Mouse (Mus musculus): ENCODE data around the gene Atp6v0d1. TPM values are rescaled to one million over a fixed set of nuclear protein-coding genes. Genes with fewer than 3 reads are reported as not detected.

The Atp6v0d1 gene
- total and polyA plus RNA-seq, 3 experiments, result 48.8 to 53.6 (median 51.0) TPM

DNA sequence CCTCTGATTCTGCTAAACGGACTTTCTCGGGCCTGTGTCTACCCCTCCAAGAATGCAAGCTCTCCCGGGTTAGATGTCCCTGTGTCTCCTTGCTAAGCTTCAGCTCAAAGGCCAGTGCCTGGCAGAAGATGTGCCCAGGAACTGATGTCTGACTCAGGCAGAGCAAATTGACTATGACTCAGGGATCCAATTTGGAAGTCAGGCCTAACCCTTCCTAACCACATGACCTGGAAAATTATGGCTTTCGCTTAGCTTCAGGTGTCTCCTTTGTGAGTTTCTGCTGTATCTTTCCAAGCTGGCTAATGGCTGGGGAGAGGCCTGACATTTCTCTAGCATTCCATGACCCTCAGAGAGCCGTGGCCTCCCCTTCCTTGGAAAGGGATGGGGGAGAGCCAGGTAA lies 35.5 kb upstream of the Atp6v0d1 start:
- no peak for DNase-seq (ENCODE audit: extremely low read depth)
- in situ Hi-C loops (cut with MboI; ENCODE audit: low pct_ligation_motif_present, low pct_unique_long_range_greater_than_20kb, low sequenced_read_pairs) (no loop called here), dilution Hi-C loops (cut with MboI; ENCODE audit: extremely low pct_ligation_motif_present, extremely low pct_unique_long_range_greater_than_20kb, low sequenced_read_pairs) (no loop called here)
- H3K4me3 ChIP-seq (replicated peaks in 1 of 3; ENCODE audit: low read depth in 2 of 3, low read length in 2 of 3, poor library complexity in 1 of 3), result no peak overlapping the region
- H3K36me3 ChIP-seq (replicated peaks in 1 of 2; ENCODE audit: control insufficient read depth in 1 of 2, insufficient read depth in 1 of 2, low read length in 1 of 2), result no peaks in the 10 kb centered on the region
- no peak overlapping the region for H3K4me2 ChIP-seq (ENCODE audit: insufficient read depth, low read depth, poor library complexity, severe bottlenecking)
- TF ChIP-seq RCOR1 (conservative IDR thresholded peaks at IDR 0.05; ENCODE audit: low read depth, low read length), result no peak
- no peak for TF ChIP-seq USF2 (conservative IDR thresholded peaks at IDR 0.05; ENCODE audit: low read depth, low read length)
- no peak for TF ChIP-seq NELFE (IDR thresholded peaks at IDR 0.05; ENCODE audit: low read depth, low read length)
- no peak for TF ChIP-seq POLR2A (IDR thresholded peaks at IDR 0.05; ENCODE audit: low read depth, low read length)
- no peak for TF ChIP-seq MAZ (IDR thresholded peaks at IDR 0.05; ENCODE audit: low read depth, low read length)
- no peak for TF ChIP-seq CTCF (conservative IDR thresholded peaks at IDR 0.05 in 1 of 2, IDR thresholded peaks at IDR 0.05 in 1 of 2; ENCODE audit: low read depth in 2 of 2, low read length in 2 of 2)
- TF ChIP-seq ETS1 (conservative IDR thresholded peaks at IDR 0.05; ENCODE audit: low read depth, low read length), result no peak
- TF ChIP-seq MXI1 (IDR thresholded peaks at IDR 0.05; ENCODE audit: low read depth, low read length), result no peak
- no peak for TF ChIP-seq KAT2A (IDR thresholded peaks at IDR 0.05; ENCODE audit: insufficient replicate concordance, low read length)
- no peak for TF ChIP-seq JUND (conservative IDR thresholded peaks at IDR 0.05; ENCODE audit: low read depth, low read length)
- no peak for TF ChIP-seq CHD2 (IDR thresholded peaks at IDR 0.05; ENCODE audit: low read length)
- TF ChIP-seq TCF12 (IDR thresholded peaks at IDR 0.05; ENCODE audit: low read depth, low read length), result no peak
- no peak for TF ChIP-seq EP300 (IDR thresholded peaks at IDR 0.05; ENCODE audit: low read length)
- TF ChIP-seq SIN3A (IDR thresholded peaks at IDR 0.05; ENCODE audit: low read length), result no peak
- H3K27ac ChIP-seq (ENCODE audit: insufficient read depth, low read depth), result no peak overlapping the region
- H3K27me3 ChIP-seq (replicated peaks), result peaks cover 5% of the 10 kb centered on the region
- H3K4me1 ChIP-seq (ENCODE audit: control insufficient read depth in 1 of 2, insufficient read depth in 2 of 2), result peaks cover 0 to 21% of the 10 kb centered on the region in 2 experiments; a peak in 2 of 4 replicates
- no peak overlapping the region for H3K9ac ChIP-seq (ENCODE audit: insufficient read depth, low read depth)
- H3K79me2 ChIP-seq (replicated peaks; ENCODE audit: control insufficient read depth, extremely low read depth, insufficient read depth, poor library complexity, severe bottlenecking), result no peaks in the 10 kb centered on the region
- H3K9me3 ChIP-seq (replicated peaks; ENCODE audit: low read length), result no peaks in the 10 kb centered on the region

DNA sequence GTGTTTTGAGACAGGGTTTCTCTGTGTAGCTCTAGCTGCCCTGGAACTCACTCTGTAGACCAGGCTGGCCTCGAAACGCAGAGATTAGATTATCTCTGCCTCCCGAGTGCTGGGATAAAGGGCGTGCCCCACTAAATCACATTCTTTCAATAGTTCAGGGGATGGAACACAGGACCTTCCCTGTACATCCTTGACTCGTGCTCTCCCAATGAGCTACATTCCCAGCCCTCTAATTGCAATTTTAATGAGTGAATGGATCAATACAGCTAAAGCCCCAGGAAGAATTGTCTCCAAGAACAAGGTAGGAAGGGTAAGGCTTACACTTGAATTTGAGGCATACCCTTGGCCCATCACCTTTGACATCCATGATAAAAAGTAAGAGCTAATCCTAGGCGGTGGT lies 32.9 kb upstream of the Atp6v0d1 start:
- Histone ChIP-seq H3K9me3 (replicated peaks; ENCODE audit: low read length) (no peaks in the 10 kb centered on the region), H3K79me2 (replicated peaks; ENCODE audit: control insufficient read depth, extremely low read depth, insufficient read depth, poor library complexity, severe bottlenecking) (no peaks in the 10 kb centered on the region), H3K36me3 (replicated peaks in 1 of 2; ENCODE audit: control insufficient read depth in 1 of 2, insufficient read depth in 1 of 2, low read length in 1 of 2) (no peaks in the 10 kb centered on the region), H3K4me1 (ENCODE audit: control insufficient read depth in 1 of 2, insufficient read depth in 2 of 2) (peaks cover 0 to 12% of the 10 kb centered on the region in 2 experiments; a peak in 2 of 4 replicates), H3K4me3 (replicated peaks in 1 of 3; ENCODE audit: low read depth in 2 of 3, low read length in 2 of 3, poor library complexity in 1 of 3) (no peak overlapping the region), H3K27me3 (replicated peaks) (peaks cover 1% of the 10 kb centered on the region), H3K9ac (ENCODE audit: insufficient read depth, low read depth) (no peak overlapping the region), H3K4me2 (ENCODE audit: insufficient read depth, low read depth, poor library complexity, severe bottlenecking) (no peak overlapping the region), H3K27ac (ENCODE audit: insufficient read depth, low read depth) (no peak overlapping the region)
- TF ChIP-seq USF1 (IDR thresholded peaks at IDR 0.05; ENCODE audit: low read depth, low read length) (no peak), HCFC1 (IDR thresholded peaks at IDR 0.05; ENCODE audit: low read depth, low read length) (no peak)
- dilution Hi-C loops (cut with MboI; ENCODE audit: extremely low pct_ligation_motif_present, extremely low pct_unique_long_range_greater_than_20kb, low sequenced_read_pairs) (no loop called here), in situ Hi-C loops (cut with MboI; ENCODE audit: low pct_ligation_motif_present, low pct_unique_long_range_greater_than_20kb, low sequenced_read_pairs) (loop anchor here (5.0 kb wide), 1 partner anchor 104 kb away; the partner anchor contains the start of genes Acd and Pard6a)
- DNase-seq (ENCODE audit: extremely low read depth), result no peak
